Mouse (Mus musculus) forebrain, postnatal 0 days (tissue): ENCODE data around the gene Ceacam18. TPM values are rescaled to one million over a fixed set of nuclear protein-coding genes. Genes with fewer than 3 reads are reported as not detected.

Source experiments
- ATAC-seq: fragments of 200-750 bp; cut with Nextera tagmentation; 2 replicates; pipeline ENCODE4 v1.8.0; 2017; ENCODE audit warnings: mild to moderate bottlenecking, moderate library complexity
- DNase-seq: peaks from one replicate; pipeline ENCODE4 v3.0.0-alpha.2; 2015
- H3K27ac ChIP-seq: fragments of 300-500 bp; sonication (generic); 2 replicates; pipeline ENCODE4 v1.5.1; 2014; ENCODE audit warnings: low read depth, mild to moderate bottlenecking, antibody characterized with exemption, low read length, moderate library complexity, mixed read lengths
- H3K27me3 ChIP-seq: fragments of 300-500 bp; sonication (generic); 2 replicates; pipeline ENCODE4 v1.6.1; 2014; ENCODE audit warnings: mild to moderate bottlenecking, low read length, mixed read lengths; ENCODE audit not compliant: insufficient read depth
- H3K36me3 ChIP-seq: fragments of 300-500 bp; sonication (generic); 2 replicates; pipeline ENCODE4 v1.6.1; 2014; ENCODE audit warnings: mild to moderate bottlenecking, moderate library complexity; ENCODE audit not compliant: insufficient read depth
- H3K4me1 ChIP-seq: fragments of 300-500 bp; sonication (generic); 2 replicates; pipeline ENCODE4 v1.6.1; 2014; ENCODE audit warnings: antibody characterized with exemption; ENCODE audit not compliant: insufficient read depth
- H3K4me2 ChIP-seq: fragments of 300-500 bp; sonication (generic); 2 replicates; pipeline ENCODE4 v1.6.1; 2014; ENCODE audit warnings: low read depth, mild to moderate bottlenecking, moderate library complexity
- H3K4me3 ChIP-seq: fragments of 300-500 bp; sonication (generic); 2 replicates; pipeline ENCODE4 v1.5.1; 2014; ENCODE audit warnings: low read depth, low read length, mixed read lengths
- H3K9ac ChIP-seq: fragments of 300-500 bp; sonication (generic); 2 replicates; pipeline ENCODE4 v1.6.1; 2014; ENCODE audit warnings: mild to moderate bottlenecking
- H3K9me3 ChIP-seq: fragments of 300-500 bp; sonication (generic); 2 replicates; pipeline ENCODE4 v1.6.1; 2016; ENCODE audit warnings: low read length
- CTCF ChIP-seq: sonication (generic); IDR thresholded peaks from 2 replicates; pipeline ENCODE4 v1.5.1; 2016; ENCODE audit warnings: antibody characterized with exemption, control low read depth, low read depth
- WGBS: fragments of 180-500 bp; shearing (Covaris S2); extraction: QIAGEN DNeasy Blood & Tissue Kit; methylation state at CpG from one replicate; pipeline ENCODE4 v1.1.7; 2014; 5-methylcytosine and 5-hydroxymethylcytosine counted together
- polyA plus RNA-seq: library from polyadenylated mRNA; unstranded; fragments of >200 nt; fragmentation: Nextera tagmentation; extraction: Ambion mirVana; gene quantifications from 2 replicates; pipeline ENCODE4 v1.2.1, GENCODE M21; 2015
- total RNA-seq: library from RNA; depleted of rRNA; stranded (reverse); fragments of >200 nt; gene quantifications from 2 replicates; pipeline ENCODE4 v1.2.3, GENCODE M21; 2014; rRNA removed

Gene Ceacam18
- total RNA-seq (0.15 TPM in 1 of 2 replicates, not detected in the other), polyA plus RNA-seq (not detected in 2 replicates)

DNA sequence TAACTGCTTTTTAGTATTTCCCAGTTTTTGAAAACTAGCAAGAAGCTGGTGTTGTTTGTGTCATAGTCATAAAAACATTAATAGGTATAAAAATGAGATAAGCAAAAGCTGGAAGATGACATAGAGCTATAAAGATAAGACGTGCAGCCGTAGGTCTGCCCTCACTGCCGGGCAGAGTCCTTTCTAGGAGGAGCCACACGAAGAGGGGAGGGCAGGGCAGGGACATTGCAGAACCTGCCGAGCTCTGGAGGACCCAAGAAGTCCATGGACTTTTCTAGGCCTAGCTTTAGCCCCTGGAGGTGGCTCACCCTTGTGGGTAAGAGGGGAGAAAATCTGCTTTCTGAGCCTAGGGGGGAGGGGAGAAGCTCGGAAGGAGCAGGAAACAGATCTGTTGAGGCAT is at the start of gene Ceacam18:
TSS of gene Ceacam18 (plus strand) at position 208 of the 400 bp plus-strand sequence.
- no peak for TF ChIP-seq CTCF
- 80% methylated on average over 6 of the region's 6 CpGs for WGBS
- H3K27ac ChIP-seq, result no peak within 1 kb of the TSS

DNA sequence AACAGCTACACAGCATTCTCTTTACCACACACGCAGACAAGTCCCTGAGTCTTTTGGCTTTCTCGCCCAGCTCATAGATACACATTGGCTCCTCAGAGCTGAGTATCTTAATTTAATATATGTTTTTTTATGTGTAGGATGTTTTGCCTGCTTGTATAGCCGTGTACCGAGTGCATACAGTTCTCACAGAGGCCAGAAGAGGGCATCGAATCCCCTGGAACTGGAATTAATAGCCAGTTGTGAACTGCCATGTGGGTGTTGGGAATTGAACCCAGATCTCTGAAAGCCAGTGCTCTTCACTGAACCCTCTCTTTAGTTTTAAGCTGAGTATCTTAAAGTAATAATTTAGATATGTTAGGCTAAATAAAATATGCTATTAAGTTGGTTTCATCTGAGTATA is 49.7 kb upstream of the Ceacam18 start:
- no peaks in the 10 kb centered on the region for H3K9me3 ChIP-seq
- no peaks in the 10 kb centered on the region for H3K27me3 ChIP-seq
- peaks cover 50% of the 10 kb centered on the region for H3K36me3 ChIP-seq
- H3K4me2 ChIP-seq, result no peak overlapping the region
- H3K4me1 ChIP-seq, result peaks cover 9% of the 10 kb centered on the region; the same call in 1 of the 2 replicates
- no peak overlapping the region for H3K27ac ChIP-seq
- WGBS, result 87% methylated on average over 5 of the region's 5 CpGs
- DNase-seq (no peak), ATAC-seq (no peak)
- H3K9ac ChIP-seq, result no peak overlapping the region
- H3K4me3 ChIP-seq, result no peak overlapping the region
- TF ChIP-seq CTCF, result 0 out of 2 replicates have a peak, but pooled peaks have one; percentile 6

More for the DNA sequence above, at the start of gene Ceacam18:
- ATAC-seq, result no peak
- no peaks in the 10 kb centered on the region for H3K9me3 ChIP-seq
- no peaks in the 10 kb centered on the region for H3K4me1 ChIP-seq
- H3K9ac ChIP-seq, result no peak within 1 kb of the TSS
- no peak within 1 kb of the TSS for H3K4me3 ChIP-seq
- H3K27me3 ChIP-seq, result no peaks in the 10 kb centered on the region
- H3K4me2 ChIP-seq, result no peak within 1 kb of the TSS
- no peak for DNase-seq
- no peaks in the 10 kb centered on the region for H3K36me3 ChIP-seq

DNA sequence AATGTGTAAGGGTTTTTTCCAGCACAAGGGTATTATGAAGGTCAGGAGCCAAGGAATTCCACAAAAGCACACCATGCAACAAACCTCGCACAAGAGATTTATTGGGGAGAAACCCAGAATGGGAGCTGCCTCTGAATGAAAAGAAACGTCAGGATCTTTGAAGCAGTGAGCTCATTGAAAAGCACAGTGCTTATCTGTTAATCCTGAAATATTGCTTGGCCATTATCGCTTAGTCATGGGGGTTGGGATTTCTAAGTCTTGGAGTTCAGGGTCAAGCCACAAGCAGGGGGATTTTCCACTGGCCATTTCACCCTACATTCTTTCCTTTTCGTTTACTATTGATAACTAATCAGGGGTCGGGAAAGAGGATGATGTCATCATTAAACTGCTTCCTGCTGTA is 32.6 kb upstream of the Ceacam18 start:
- no peak overlapping the region for H3K9ac ChIP-seq
- TF ChIP-seq CTCF, result no peak
- ATAC-seq (no peak), DNase-seq (no peak)
- H3K9me3 ChIP-seq, result no peaks in the 10 kb centered on the region
- no peak overlapping the region for H3K4me3 ChIP-seq
- H3K36me3 ChIP-seq, result no peaks in the 10 kb centered on the region
- no peak overlapping the region for H3K4me2 ChIP-seq
- H3K4me1 ChIP-seq, result no peaks in the 10 kb centered on the region; the same call in 1 of the 2 replicates
- 12% methylated on average over 5 of the region's 5 CpGs for WGBS
- H3K27me3 ChIP-seq, result no peaks in the 10 kb centered on the region
- no peak overlapping the region for H3K27ac ChIP-seq

DNA sequence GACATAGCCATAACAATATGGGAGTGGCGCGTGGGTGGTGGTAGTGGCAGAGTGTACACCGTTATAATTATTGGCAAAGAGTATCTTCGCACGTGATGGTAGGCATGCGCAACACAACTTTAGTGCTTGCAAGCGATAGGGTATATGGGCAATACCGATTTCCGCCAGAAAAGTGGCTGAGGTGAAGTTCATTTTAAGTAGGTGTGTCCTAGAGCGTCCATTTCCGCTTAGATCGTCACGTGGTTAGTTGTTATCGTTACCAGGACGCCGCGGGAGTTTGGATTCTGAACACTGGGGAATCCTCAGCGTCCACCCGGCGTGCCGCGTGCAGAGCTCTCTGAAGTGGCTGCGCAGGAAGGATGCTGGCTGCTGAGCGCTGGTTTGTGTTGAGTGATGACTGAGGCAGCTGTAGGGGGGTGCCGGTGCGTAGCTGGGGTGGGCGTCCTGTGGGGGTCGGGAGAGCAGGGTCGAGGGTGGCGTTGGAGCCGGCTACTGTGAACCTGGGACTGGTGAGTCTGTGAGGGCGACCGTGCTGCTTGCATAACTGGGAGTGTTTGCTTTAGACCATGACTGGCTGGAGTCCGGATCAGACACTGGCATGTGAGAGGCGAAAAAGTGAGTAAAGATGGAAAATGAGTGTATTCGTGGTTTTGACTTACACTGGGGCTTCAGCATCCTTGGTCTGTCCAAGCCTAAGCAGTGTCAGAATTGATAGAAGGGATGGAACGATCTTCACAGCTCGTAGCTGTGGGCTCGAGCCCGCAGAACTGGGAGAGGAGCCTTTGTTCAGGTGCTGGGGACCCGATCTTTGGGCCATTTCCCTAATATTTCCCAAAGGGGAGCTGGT is 27.4 kb upstream of the Ceacam18 start, which contains the start of gene Zfp819:
TSS of gene Zfp819 (plus strand) at position 274 of the 847 bp plus-strand sequence.
- TF ChIP-seq CTCF, result no peak
- peak; percentile 96 for ATAC-seq
- no peaks in the 10 kb centered on the region for H3K9me3 ChIP-seq

DNA sequence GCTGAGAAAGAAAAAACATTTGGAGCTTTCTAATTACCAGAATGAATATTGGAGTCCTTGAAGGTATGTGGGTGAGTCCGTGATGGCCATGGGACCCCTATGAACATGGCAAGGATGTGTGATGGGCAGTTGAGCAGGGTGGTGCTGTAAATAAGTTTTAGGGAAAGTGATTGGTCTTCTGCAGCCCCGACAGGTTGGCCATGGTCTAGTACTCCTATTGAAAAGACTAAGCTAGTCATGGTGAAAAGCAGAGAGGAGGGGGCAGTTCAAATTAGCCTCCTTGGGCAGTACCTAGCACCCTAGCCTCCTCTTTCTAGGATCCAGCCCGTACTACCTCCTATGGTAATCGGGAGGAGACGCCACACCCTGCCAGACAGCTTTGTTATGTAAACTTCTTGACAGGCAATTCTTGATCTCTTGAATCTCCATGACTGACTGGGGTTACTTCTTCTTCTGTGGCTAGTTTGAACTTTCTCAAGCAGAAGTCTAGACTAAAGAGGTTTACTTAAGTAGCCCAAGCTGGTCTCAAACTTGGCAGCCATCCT is 26.7 kb upstream of the Ceacam18 start:
- no peak for TF ChIP-seq CTCF
- H3K4me1 ChIP-seq, result no peaks in the 10 kb centered on the region; the same call in 1 of the 2 replicates
- H3K4me3 ChIP-seq, result no peak overlapping the region
- no peak overlapping the region for H3K9ac ChIP-seq
- H3K9me3 ChIP-seq, result no peaks in the 10 kb centered on the region
- 54% methylated on average over 5 of the region's 5 CpGs for WGBS
- no peaks in the 10 kb centered on the region for H3K27me3 ChIP-seq
- ATAC-seq, result no peak
- no peaks in the 10 kb centered on the region for H3K36me3 ChIP-seq
- DNase-seq, result no peak
- H3K27ac ChIP-seq, result no peak overlapping the region
- peak overlapping the region; percentile 75; the same call in 1 of the 2 replicates for H3K4me2 ChIP-seq

More for the DNA sequence above, 27.4 kb upstream of the Ceacam18 start, which contains the start of gene Zfp819:
- H3K27ac ChIP-seq, result no peak within 1 kb of the TSS
- H3K27me3 ChIP-seq, result no peaks in the 10 kb centered on the region
- WGBS, result 14% methylated on average over 41 of the region's 41 CpGs
- peak within 1 kb of the TSS; percentile 75 for H3K4me2 ChIP-seq
- H3K36me3 ChIP-seq, result no peaks in the 10 kb centered on the region
- H3K9ac ChIP-seq, result peak within 1 kb of the TSS; percentile 28; the same call in 1 of the 2 replicates
- peak within 1 kb of the TSS; percentile 39 for H3K4me3 ChIP-seq
- H3K4me1 ChIP-seq, result no peaks in the 10 kb centered on the region; the same call in 1 of the 2 replicates
- DNase-seq, result peak; percentile 81

DNA sequence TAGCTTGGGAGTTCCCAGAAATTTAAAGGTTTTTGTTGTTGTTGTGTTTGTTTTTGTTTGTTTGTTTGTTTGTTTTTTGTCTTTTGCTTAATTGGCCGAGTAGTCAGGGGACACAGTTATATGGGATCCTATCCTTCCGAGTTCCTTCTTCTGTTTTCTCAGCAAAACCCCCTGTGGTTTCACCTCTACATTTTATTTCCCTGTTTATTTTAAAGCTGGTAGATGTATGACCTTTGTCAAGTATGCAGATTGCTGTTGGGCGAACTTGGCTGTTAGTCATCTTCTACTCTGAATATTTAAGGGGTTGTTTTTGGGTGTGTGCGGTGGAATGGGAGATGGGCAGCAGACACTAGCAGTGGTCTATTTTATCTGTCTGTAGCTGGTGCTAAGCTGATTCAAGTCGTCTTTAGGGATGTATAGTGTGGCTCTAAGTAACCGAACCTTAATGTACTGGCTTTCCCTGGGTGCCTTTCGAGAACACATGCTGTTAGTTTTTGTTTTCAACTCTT is 26.1 kb upstream of the Ceacam18 start:
- no peak for TF ChIP-seq CTCF
- no peak for DNase-seq
- H3K27me3 ChIP-seq, result no peaks in the 10 kb centered on the region
- H3K4me1 ChIP-seq, result no peaks in the 10 kb centered on the region
- no peaks in the 10 kb centered on the region for H3K9me3 ChIP-seq
- no peak overlapping the region for H3K9ac ChIP-seq
- no peak overlapping the region for H3K4me3 ChIP-seq
- H3K36me3 ChIP-seq, result no peaks in the 10 kb centered on the region
- H3K27ac ChIP-seq, result no peak overlapping the region
- no peak overlapping the region for H3K4me2 ChIP-seq
- ATAC-seq, result no peak
- 79% methylated on average over 7 of the region's 7 CpGs for WGBS
